Mouse (Mus musculus) forebrain, embryonic 16.5 days (tissue): ENCODE measurements at regions not wholly inside any gene's neighbourhood (a gene's known extent, or its start where the extent isn't known, plus 50 kb on each side); places are given as distances from the start of the nearest gene placed in this dataset.

Source experiments
- ATAC-seq: fragments of 200-750 bp; cut with Nextera tagmentation; 2 replicates; pipeline ENCODE4 v1.8.0; 2017; ENCODE audit warnings: mild to moderate bottlenecking, moderate library complexity
- H3K27ac ChIP-seq: fragments of 300-500 bp; sonication (generic); 2 replicates; pipeline ENCODE4 v1.5.1; 2014; ENCODE audit warnings: low read length, control low read depth
- H3K27me3 ChIP-seq: fragments of 300-500 bp; sonication (generic); replicated peaks from 2 replicates; pipeline ENCODE4 v1.6.1; 2014; ENCODE audit warnings: low read length; ENCODE audit not compliant: control insufficient read depth, insufficient read depth
- H3K36me3 ChIP-seq: fragments of 300-500 bp; sonication (generic); 2 replicates; pipeline ENCODE4 v1.6.1; 2014; ENCODE audit not compliant: control insufficient read depth, insufficient read depth
- H3K4me1 ChIP-seq: fragments of 300-500 bp; sonication (generic); replicated peaks from 2 replicates; pipeline ENCODE4 v1.6.1; 2014; ENCODE audit warnings: low read length; ENCODE audit not compliant: control insufficient read depth, insufficient read depth
- H3K4me2 ChIP-seq: fragments of 300-500 bp; sonication (generic); 2 replicates; pipeline ENCODE4 v1.6.1; 2014; ENCODE audit warnings: mild to moderate bottlenecking, low read length, control low read depth
- H3K4me3 ChIP-seq: fragments of 300-500 bp; sonication (generic); replicated peaks from 2 replicates; pipeline ENCODE4 v1.5.1; 2014; ENCODE audit warnings: mild to moderate bottlenecking, low read length, control low read depth
- H3K9ac ChIP-seq: fragments of 300-500 bp; sonication (generic); replicated peaks from 2 replicates; pipeline ENCODE4 v1.6.1; 2014; ENCODE audit warnings: low read depth, low read length, control low read depth
- H3K9me3 ChIP-seq: fragments of 300-500 bp; sonication (generic); 2 replicates; pipeline ENCODE4 v1.6.1; 2016; ENCODE audit warnings: low read length; ENCODE audit not compliant: control insufficient read depth
- WGBS: fragments of 180-500 bp; shearing (Covaris S2); extraction: QIAGEN DNeasy Blood & Tissue Kit; methylation state at CpG from one replicate; pipeline ENCODE4 v1.1.7; 2014; 5-methylcytosine and 5-hydroxymethylcytosine counted together

DNA sequence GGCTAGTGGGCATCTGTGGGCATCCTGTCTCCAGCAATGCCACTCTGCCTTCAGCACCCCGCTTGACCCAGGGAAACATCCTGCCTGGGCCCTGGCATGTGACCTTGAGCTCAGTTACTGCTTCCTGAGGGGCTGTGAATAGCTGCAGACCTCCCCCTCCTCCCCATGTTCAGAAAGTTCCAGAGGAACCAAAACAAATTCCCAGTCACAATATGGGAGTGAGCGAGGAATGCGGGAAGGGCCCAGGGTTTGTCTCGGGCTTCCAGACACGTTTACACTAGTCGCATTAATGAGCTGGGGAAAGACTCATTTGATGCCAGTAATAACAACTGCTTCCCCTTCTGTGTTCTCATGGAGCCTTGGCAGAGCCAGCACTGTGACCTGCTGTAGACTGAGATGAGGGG, 81.7 kb downstream of the Hs1bp3 start:
- WGBS = 30% methylated on average over 6 of the region's 6 CpGs
- H3K27ac ChIP-seq = no peak overlapping the region; the same call in 1 of the 2 replicates
- H3K4me1 ChIP-seq = peaks cover 6% of the 10 kb centered on the region
- no peaks in the 10 kb centered on the region for H3K9me3 ChIP-seq
- no peaks in the 10 kb centered on the region for H3K27me3 ChIP-seq
- H3K4me2 ChIP-seq = no peak overlapping the region
- no peaks in the 10 kb centered on the region for H3K36me3 ChIP-seq
- peak; percentile 89 for ATAC-seq
- H3K4me3 ChIP-seq = no peak overlapping the region
- no peak overlapping the region for H3K9ac ChIP-seq

DNA sequence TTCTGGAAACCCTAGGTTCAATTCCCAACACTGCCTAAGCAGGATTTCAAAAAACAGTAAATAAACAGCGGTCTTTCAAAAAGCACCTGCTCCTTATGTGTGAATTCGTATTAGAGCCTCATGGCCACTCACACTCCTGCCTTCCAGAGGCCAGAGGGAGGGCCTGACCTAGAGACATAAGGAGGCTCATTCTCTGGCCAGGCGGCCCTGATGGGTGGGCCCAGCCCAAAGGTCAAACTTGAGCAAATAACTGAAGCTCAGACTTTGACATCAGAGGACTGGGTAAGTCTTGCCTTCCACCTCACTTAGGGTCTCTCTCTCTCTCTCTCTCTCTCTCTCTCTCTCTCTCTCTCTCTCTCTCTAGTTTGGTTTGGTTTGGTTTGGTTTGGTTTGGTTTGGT, 80.7 kb downstream of the Hs1bp3 start:
- no peak overlapping the region for H3K4me2 ChIP-seq
- no peak overlapping the region for H3K27ac ChIP-seq
- H3K4me3 ChIP-seq = no peak overlapping the region
- ATAC-seq = no peak
- 82% methylated on average over 3 of the region's 3 CpGs for WGBS
- no peaks in the 10 kb centered on the region for H3K9me3 ChIP-seq
- no peak overlapping the region for H3K9ac ChIP-seq
- H3K4me1 ChIP-seq = peaks cover 6% of the 10 kb centered on the region
- no peaks in the 10 kb centered on the region for H3K36me3 ChIP-seq
- no peaks in the 10 kb centered on the region for H3K27me3 ChIP-seq
